Mouse (Mus musculus) ES-E14 (cell line): ENCODE data around the gene Asic4.

Experiments
- HCFC1 ChIP-seq: IDR thresholded peaks from 2 replicates; pipeline ENCODE4 v1.6.1; 2012; ENCODE audit warnings: low read length, inconsistent platforms, borderline replicate concordance; ENCODE audit not compliant: insufficient read depth
- ZNF384 ChIP-seq: IDR thresholded peaks from 2 replicates; pipeline ENCODE4 v1.6.1; 2012; ENCODE audit warnings: low read depth, low read length, inconsistent platforms

DNA sequence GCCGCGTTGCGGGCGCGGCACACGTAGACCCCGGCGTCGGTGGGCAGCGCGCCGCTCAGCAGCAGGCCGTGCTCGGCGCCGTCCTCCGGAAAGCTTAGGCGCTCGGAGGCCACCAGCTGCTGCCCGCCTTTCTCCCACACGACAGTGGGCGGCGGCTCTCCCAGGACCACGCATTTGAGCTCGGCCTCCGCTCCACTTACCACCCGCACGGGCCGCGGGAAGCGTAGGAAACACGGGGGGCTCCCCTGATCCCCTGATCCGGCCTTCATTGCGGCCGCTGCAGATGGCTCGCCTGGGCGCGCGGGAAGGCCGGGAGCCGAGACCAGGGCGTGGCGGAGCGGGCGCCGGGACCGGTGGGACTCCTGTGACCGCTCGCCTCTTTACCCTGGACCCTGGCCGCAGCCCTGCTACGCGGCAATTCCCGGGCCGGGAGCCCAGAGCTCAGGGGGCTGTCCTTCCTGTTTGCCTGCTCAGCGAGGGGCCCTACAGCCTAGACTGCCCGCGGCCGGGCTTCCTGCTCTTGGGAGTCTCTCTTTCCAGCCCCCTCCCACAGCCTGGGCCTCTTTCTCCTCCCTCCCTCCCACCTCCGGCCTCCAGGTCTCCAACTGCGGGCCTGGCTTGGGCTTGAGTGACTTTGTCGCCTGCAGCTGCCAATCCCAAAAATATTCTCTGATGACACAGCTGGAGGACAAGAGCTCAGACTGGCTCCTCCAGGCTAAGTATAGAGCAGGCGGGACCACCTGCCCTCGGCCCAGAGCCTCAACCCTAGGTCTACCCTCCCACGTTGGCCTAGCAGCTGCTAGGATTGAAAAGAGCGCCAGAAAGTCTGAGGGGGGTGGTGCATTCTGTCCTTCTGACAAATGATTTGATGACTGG, 56.0 kb downstream of the Asic4 start, which contains the start of gene Obsl1:
- TF ChIP-seq ZNF384 (no peak), HCFC1 (no peak)
